Mouse (Mus musculus) CD4-positive naive resting alpha-beta T cell, adult 57 days (primary cell): ENCODE results near the gene Btbd35f18. TPM values are rescaled to one million over a fixed set of nuclear protein-coding genes. Genes with fewer than 3 reads are reported as not detected.

Source experiments
- total RNA-seq: library from RNA; stranded (reverse); gene quantifications from one replicate; pipeline ENCODE4 v1.2.4, GENCODE M21; 2023

Gene Btbd35f18
- total RNA-seq, result not detected

DNA sequence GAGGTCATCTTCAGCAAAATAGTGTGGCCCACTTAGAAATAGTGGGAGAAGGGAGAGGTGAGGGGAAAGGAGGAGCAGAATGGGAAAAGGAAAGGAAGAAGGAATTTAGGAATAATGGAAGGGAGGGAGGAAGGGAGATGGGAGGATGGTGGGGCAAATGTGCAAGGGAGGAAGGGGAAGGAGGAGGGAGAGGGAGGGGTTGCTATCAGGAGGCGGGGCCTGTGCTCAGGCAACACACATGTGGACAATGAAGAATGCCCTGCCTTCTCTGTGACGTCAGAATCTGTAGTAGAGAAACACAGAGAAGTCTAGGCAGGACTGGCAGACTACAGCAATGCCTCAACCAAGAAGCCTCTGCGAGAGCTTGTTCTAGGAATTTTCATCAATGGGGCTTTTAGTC is at the start of gene Btbd35f18:
Btbd35f18 (plus strand) TSS at position 301 of the 400 bp plus-strand sequence.

Other genes with a start within 250 kb of the Btbd35f18 start
- not detected for gene Btbd35f10, start 52.7 kb downstream of the Btbd35f18 start, total RNA-seq